ENCODE assay signal across 8 mouse cellular contexts in the genomic region with DNA sequence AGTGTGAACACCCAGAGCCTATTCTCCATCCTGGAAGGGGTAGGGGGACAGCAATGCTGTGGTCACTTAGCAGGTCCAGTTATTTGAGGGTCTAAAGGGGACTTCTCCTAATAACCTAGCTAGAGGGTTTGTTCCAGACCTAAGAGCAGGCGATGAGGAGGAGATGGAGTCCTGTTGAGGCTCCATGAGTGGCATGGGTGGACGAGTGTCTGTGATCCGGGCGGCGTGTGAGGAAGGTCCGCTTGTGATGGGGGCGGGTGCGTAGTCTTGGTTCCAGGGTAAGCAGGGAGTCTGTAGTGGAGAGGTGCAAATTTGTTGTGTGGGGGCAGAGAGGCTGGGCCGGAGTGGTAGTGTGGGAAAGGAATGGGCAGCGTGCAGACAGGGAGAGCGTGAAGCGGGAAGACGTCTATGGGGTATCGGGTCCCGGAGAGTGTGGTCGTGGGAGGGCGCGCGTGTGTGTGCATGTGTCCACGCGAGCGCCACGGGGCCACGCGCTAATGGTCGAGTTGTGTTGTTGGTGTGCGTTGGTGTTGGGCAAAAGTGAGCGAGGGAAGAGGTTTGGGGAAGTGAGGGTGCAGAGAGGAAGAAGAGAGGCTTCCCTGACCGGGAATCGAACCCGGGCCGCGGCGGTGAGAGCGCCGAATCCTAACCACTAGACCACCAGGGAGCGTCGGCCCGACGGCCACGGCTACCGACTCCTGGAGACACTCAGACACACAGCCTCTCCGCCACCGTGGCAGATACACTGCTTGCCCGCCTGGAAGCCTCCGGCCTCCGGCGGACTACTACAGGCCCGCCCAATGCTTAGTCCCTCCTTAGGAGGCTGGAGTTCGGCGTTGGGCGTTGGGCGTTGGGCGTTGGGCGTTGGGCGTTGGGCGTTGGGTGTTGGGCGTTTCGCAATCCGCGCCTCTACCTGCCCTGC. TPM values are rescaled to one million over a fixed set of nuclear protein-coding genes. Genes with fewer than 3 reads are reported as not detected.
DNase-seq lines count a peak whose midpoint lies in the region; ATAC-seq lines count a peak whose summit lies in the region.
"Not testable (repeated sequence)": the region's sequence is repeated elsewhere in the genome, so short reads cannot be mapped to it uniquely, and the experiment has no call there.

No protein-coding gene starts in this region.

- H3K27ac ChIP-seq in embryonic facial prominence, embryonic 14.5 days (replicated peaks; ENCODE audit: low read depth, low read length); intestine, embryonic 14.5 days (ENCODE audit: low read depth): not testable (repeated sequence)

- not testable (repeated sequence) for H3K36me3 ChIP-seq in embryonic facial prominence, embryonic 14.5 days (ENCODE audit: control insufficient read depth, insufficient read depth, low read length); intestine, embryonic 14.5 days (ENCODE audit: control insufficient read depth, insufficient read depth, low read length)

- peak overlapping the region; percentile 39 for H3K4me3 ChIP-seq in embryonic facial prominence, embryonic 14.5 days (ENCODE audit: low read depth, low read length)
- H3K4me3 ChIP-seq in intestine, embryonic 14.5 days (ENCODE audit: low read depth, low read length): peak overlapping the region; percentile 26

- not testable (repeated sequence) for H3K4me1 ChIP-seq in embryonic facial prominence, embryonic 14.5 days (ENCODE audit: control insufficient read depth, insufficient read depth, low read length); intestine, embryonic 14.5 days (replicated peaks; ENCODE audit: control insufficient read depth, insufficient read depth, low read length)

- H3K9ac ChIP-seq in embryonic facial prominence, embryonic 14.5 days (ENCODE audit: low read depth, low read length): peak overlapping the region; percentile 6; the same call in 1 of the 2 replicates
- H3K9ac ChIP-seq in intestine, embryonic 14.5 days (ENCODE audit: low read length): not testable (repeated sequence)

- ATAC-seq in activated CD4-positive, CD25-positive, alpha-beta regulatory T cell, adult 4 months: peak; percentile 8
- ATAC-seq in embryonic facial prominence, embryonic 14.5 days (ENCODE audit: low read depth): peak; percentile 84
- peak; percentile 40 for ATAC-seq in granulocyte monocyte progenitor cell, adult 5-6 weeks (replicated peaks; ENCODE audit: poor library complexity, severe bottlenecking)
- peak; percentile 79 for ATAC-seq in intestine, embryonic 14.5 days (replicated peaks; ENCODE audit: low FRiP score, low TSS enrichment, low read depth)

- not testable (repeated sequence) for DNase-seq in embryonic facial prominence, embryonic 14.5 days (ENCODE audit: low spot score)
- peak; percentile 89 for DNase-seq in intestine, embryonic 14.5 days (ENCODE audit: low spot score)
- DNase-seq in left cerebral cortex, postnatal 14 days (ENCODE audit: low spot score in 2 of 2): peak; percentile 41 to 54
- DNase-seq in lung, postnatal 4 days: peak; percentile 61 to 66
- peak; percentile 52 for DNase-seq in ovary, postnatal 36 days (ENCODE audit: low spot score)
- peak; percentile 42 for DNase-seq in thymus, postnatal 14 days

- not testable (repeated sequence) for H3K9me3 ChIP-seq in embryonic facial prominence, embryonic 14.5 days (ENCODE audit: control insufficient read depth, low read length); intestine, embryonic 14.5 days (ENCODE audit: control insufficient read depth, low read length)

- peak overlapping the region; percentile 53 for H3K4me2 ChIP-seq in embryonic facial prominence, embryonic 14.5 days (ENCODE audit: low read depth, low read length)
- peak overlapping the region; percentile 36 for H3K4me2 ChIP-seq in intestine, embryonic 14.5 days (ENCODE audit: low read length)

- WGBS in embryonic facial prominence, embryonic 14.5 days: 8% methylated on average over 35 of the region's 61 CpGs
- WGBS in intestine, embryonic 14.5 days: 8% methylated on average over 36 of the region's 61 CpGs

- intact Hi-C loops in left cerebral cortex, postnatal 14 days (cut with DNase I): not testable (repeated sequence)

- peaks cover 24% of the 10 kb centered on the region for H3K27me3 ChIP-seq in embryonic facial prominence, embryonic 14.5 days (replicated peaks; ENCODE audit: control insufficient read depth, insufficient read depth, low read length)
- peaks cover 19% of the 10 kb centered on the region for H3K27me3 ChIP-seq in intestine, embryonic 14.5 days (replicated peaks; ENCODE audit: control insufficient read depth, insufficient read depth, low read length)

RNA-seq across cellular contexts. Expression of a gene that starts 0.9 kb away (rescaled TPM):
- under 1 TPM in 1 of 2 experiments, not detected in 1; 0.45 TPM for polyA plus RNA-seq in activated CD4-positive, CD25-positive, alpha-beta regulatory T cell, adult 4 months (2017; shearing (Covaris generic))
- polyA plus RNA-seq in embryonic facial prominence, embryonic 14.5 days (2014; fragmentation: Nextera tagmentation; extraction: Ambion mirVana): 20.5 and 25.0 TPM in 2 replicates
- 274 and 310 TPM in 2 replicates for total RNA-seq in granulocyte monocyte progenitor cell, adult 5-6 weeks (2014; fragmentation: Nextera tagmentation)
- total RNA-seq in granulocyte monocyte progenitor cell, adult 5-6 weeks (2017): 498 and 520 TPM in 2 replicates
- polyA plus RNA-seq in intestine, embryonic 14.5 days (2014; fragmentation: Nextera tagmentation; extraction: Ambion mirVana): 10.7 and 12.7 TPM in 2 replicates
- 10 to 100 TPM; 10.3 to 10.8 TPM for total RNA-seq in left cerebral cortex, postnatal 14 days (2021)

RNA-seq across cellular contexts. Expression of a gene that starts 45.1 kb away (rescaled TPM):
- polyA plus RNA-seq in activated CD4-positive, CD25-positive, alpha-beta regulatory T cell, adult 4 months (2017; shearing (Covaris generic)): under 1 TPM in 1 of 2 experiments, not detected in 1; 0.40 TPM
- 0.81 and 0.92 TPM in 2 replicates for polyA plus RNA-seq in embryonic facial prominence, embryonic 14.5 days (2014; fragmentation: Nextera tagmentation; extraction: Ambion mirVana)
- total RNA-seq in granulocyte monocyte progenitor cell, adult 5-6 weeks (2014; fragmentation: Nextera tagmentation): 0.58 and 2.9 TPM in 2 replicates
- total RNA-seq in granulocyte monocyte progenitor cell, adult 5-6 weeks (2017): 3.1 and 3.5 TPM in 2 replicates
- polyA plus RNA-seq in intestine, embryonic 14.5 days (2014; fragmentation: Nextera tagmentation; extraction: Ambion mirVana): 1.0 and 1.1 TPM in 2 replicates
- total RNA-seq in left cerebral cortex, postnatal 14 days (2021): not detected

RNA-seq across cellular contexts. Expression of a gene that starts 49.9 kb away (rescaled TPM):
- polyA plus RNA-seq in activated CD4-positive, CD25-positive, alpha-beta regulatory T cell, adult 4 months (2017; shearing (Covaris generic)): 1 to 10 TPM; 2.1 to 2.4 TPM
- polyA plus RNA-seq in embryonic facial prominence, embryonic 14.5 days (2014; fragmentation: Nextera tagmentation; extraction: Ambion mirVana): 4.4 and 12.3 TPM in 2 replicates
- 1.7 and 3.8 TPM in 2 replicates for total RNA-seq in granulocyte monocyte progenitor cell, adult 5-6 weeks (2014; fragmentation: Nextera tagmentation)
- total RNA-seq in granulocyte monocyte progenitor cell, adult 5-6 weeks (2017): 0.47 and 1.5 TPM in 2 replicates
- polyA plus RNA-seq in intestine, embryonic 14.5 days (2014; fragmentation: Nextera tagmentation; extraction: Ambion mirVana): 1.5 and 2.1 TPM in 2 replicates
- total RNA-seq in left cerebral cortex, postnatal 14 days (2021): under 1 TPM; 0.62 to 0.74 TPM

Comparison
In these comparisons a context has a peak if more than half of its experiments do, and no peak if none do; other contexts are left out.
1. ATAC-seq: peak in every context shown above with its lines; median percentile 84 in embryonic facial prominence, embryonic 14.5 days; 79 in intestine, embryonic 14.5 days; 40 in granulocyte monocyte progenitor cell, adult 5-6 weeks; 8 in activated CD4-positive, CD25-positive, alpha-beta regulatory T cell, adult 4 months.